Mouse (Mus musculus) adrenal gland, postnatal 14 days (tissue): Measurements from ENCODE around the gene 1110051M20Rik. TPM values are rescaled to one million over a fixed set of nuclear protein-coding genes. Genes with fewer than 3 reads are reported as not detected.

ENCODE experiments used
- DNase-seq: peaks from one replicate; pipeline ENCODE4 v3.0.0; 2021; ENCODE audit warnings: mixed read lengths
- total RNA-seq: library from RNA; stranded (reverse); gene quantifications from 2 replicates; pipeline ENCODE4 v1.2.3, GENCODE M21; 2021

1110051M20Rik gene
- total RNA-seq, 1 experiment from 2014 or later: 14.9 TPM

- no peak for DNase-seq
These were observed 142.7 kb downstream of the 1110051M20Rik start for GRCm38 (mm10) chr2:91301836-91302235.

DNA sequence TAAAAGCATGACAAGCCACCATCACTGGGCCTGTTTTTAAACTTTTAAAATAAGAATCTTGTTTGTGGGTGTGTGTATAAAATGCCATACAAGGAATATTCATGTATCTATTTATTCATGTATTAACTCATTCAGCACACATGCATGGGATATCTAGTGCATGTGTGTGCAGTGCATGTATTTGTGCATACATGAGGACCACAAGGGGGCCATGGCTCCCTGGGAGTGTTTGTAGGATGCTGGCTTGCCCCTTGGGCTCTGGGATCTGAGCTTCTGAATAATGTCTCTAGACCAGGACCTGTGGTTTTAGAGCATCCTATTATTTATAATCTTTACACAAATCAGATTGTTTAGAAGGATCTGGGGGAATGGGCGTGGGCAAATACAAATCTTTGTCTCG, 143.7 kb downstream of the 1110051M20Rik start:
- DNase-seq: no peak

DNA sequence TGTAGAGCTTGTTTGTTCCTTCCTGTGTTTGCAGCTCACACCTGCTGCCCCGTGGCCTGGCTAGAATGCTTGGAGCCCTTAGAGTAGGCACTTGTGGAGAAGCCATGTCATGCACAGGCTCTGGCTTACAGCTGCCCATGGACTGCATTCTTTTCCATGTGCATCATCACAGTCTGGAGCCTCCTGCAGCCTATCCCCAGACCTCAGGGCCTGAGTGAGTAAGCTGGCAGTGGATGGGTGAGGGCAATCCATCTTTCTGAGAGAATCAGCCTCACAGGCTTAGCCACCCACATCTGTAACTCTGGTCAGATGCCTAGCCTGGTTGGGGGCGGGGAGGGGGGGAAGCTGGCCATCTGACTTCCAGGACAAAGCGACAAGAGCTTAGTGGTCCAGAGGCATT, 145.3 kb downstream of the 1110051M20Rik start:
- DNase-seq: peak; percentile 68

- DNase-seq: no peak
These were observed 148.6 kb downstream of the 1110051M20Rik start for GRCm38 (mm10) chr2:91295895-91296294.

GRCm38 (mm10) chr2:91294226-91294625, 150.3 kb downstream of the 1110051M20Rik start:
- DNase-seq: no peak

GRCm38 (mm10) chr2:91291197-91292007, 153.1 kb downstream of the 1110051M20Rik start:
- DNase-seq: peak; percentile 83

DNA sequence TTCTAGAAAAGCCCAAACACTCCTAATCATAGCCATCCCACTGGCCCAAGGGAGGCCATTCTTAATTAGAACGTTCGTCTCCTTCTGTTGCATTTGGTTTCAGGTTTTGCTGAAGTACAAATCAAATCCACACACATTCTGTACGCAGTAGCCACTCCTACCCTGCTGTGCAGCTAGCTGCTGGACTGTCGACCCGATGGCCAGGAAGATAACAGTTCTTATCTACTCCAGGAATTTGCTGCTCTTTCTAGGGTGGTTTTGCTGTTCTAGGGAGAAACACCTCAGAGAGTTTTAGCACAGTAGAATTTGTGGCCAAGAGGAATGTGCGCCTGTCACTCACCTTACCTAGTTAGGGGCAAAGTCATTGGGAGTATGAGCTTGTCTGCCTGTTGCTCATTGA, 156.9 kb downstream of the 1110051M20Rik start:
- no peak for DNase-seq

DNA sequence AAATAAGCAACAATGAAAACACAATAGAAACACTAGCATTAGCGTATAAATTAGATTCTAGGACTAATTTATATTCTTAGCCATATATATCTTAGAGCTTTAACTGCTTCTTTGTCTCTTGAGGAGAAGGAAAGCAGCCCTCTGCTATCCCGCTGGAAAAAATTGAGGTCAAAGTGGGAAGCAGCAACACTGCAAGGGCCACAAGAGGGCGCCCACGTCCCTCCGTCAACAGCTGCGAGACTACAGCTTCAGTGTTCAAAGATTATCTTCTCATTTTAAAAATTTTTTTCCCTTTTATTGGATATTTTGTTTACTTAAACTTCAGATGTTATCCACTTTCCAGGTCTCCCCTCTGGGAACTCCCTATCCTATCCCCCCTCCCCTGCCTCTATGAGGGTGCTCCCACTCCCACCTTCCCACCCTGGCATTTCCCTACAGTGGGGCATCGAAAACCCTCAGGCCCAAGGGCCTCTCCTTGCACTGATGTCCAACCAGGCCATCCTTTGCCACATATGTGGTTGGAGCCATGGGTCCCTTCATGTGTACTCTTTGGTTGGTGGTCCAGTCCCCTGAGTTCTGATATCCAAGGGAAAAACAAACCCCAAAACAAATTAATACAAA, 158.5 kb downstream of the 1110051M20Rik start:
- DNase-seq: peak; percentile 87

DNA sequence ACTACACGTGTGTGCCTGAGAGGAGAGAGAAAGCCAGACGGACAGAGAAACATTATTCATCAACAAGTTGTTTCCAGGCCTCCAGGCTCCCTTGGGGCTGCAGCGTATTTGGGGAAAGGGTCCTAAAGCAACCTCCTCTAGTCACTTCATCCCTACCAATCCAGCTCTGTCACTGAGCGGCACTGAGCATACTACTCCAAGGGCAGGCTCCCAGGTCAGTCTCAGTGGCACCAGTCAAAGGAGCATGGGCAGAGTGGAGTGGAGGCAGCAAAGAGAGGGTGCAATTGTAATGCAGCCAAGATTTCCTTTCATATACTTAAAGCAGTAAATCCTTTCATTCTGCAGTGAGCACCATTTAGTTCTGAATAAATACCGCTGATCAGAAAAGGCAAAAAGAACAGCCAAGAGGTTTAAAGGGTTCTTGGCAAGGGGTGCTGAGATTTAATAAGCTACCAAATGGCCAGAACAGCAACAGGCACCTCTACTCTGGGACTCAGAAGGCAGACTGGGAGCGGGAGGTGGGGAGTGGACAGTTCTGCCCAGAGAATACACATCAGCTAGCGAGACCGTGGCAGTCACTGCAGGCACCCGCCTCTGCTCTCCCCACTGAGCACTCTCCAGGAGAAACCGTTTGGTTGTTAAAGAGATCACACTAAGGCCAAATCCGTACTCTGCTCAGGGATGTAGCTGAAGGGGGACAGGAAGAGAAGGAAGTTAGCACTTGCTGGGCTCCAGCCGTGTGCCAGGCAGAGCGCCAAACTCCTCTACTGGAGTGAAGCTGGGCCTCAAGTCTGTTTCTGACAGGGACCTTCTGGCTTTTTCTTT, 159.9 kb downstream of the 1110051M20Rik start:
- no peak for DNase-seq

GRCm38 (mm10) chr2:91283972-91284371, 160.5 kb downstream of the 1110051M20Rik start:
- no peak for DNase-seq

- DNase-seq: no peak
These were observed 163.1 kb downstream of the 1110051M20Rik start for GRCm38 (mm10) chr2:91281366-91281765.

DNA sequence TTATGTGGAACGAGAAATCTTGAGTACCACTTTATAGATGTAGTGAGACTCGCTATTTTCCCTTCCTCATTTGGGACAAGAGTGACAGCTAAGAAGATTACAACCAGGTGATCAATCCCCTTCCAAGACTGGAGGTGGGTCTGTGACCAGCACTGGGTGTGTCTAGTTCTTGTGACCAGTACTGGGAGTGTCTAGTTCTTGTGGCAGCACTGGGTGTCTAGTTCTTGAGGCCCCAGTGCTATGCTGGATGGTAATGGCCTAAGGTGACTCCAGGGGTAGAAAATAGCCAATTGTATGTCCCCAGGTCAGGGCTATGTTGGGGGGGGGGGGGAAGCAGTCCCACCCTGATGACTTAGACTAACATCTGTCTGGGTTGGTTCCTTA, 165.1 kb downstream of the 1110051M20Rik start:
- no peak for DNase-seq

DNA sequence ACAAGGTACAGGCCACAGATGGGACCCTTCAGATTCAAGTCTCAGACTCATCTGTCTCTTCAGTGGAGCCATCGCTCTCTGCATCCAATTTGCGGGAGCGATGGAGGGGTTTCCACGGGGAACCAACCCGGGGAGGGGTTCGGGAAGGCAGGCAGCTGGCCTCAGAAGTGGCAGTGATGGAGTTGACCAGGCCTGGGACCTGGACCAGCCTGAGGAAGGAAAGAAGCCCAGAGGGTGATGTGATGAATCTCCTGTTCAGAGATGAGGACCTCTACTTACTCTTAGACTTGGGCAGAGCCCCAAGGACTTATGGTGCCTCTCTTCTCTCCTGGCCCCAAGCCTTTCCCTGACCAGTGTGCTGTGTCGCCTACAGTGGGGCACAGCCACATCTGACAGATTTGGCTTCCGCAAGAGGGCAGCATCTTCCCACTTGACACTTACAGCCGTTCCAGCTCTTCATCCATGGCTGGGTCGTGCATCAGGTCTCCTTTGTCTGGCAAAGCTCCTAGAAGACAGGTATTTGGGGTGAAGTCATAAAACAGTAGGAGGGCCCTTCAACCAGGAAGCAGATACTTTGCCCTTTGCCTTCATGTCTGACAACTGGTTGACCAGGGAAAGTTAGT, 165.6 kb downstream of the 1110051M20Rik start:
- peak; percentile 73 for DNase-seq

- DNase-seq: no peak
These were observed 174.8 kb downstream of the 1110051M20Rik start for GRCm38 (mm10) chr2:91269687-91270133.

DNA sequence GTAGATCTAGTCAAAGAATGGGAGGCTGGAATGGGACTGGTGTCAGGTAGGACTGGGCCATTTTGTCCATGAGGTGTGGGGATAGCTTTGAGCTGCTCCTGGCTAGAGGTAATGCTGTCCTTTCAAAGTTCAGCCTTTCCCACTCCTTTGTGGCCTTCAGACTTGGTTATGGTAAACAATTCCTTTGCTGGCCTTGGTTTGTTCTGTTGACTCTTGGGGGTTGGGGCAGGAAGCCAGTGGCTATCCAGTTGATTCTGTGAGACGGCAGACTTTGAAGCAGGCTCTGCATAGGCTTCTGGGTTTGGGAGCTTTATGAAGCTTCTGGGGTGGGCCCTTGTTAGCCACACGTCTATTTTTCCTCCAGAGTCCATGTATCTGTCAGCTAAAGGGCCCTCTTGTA, 175.8 kb downstream of the 1110051M20Rik start:
- DNase-seq: no peak

DNA sequence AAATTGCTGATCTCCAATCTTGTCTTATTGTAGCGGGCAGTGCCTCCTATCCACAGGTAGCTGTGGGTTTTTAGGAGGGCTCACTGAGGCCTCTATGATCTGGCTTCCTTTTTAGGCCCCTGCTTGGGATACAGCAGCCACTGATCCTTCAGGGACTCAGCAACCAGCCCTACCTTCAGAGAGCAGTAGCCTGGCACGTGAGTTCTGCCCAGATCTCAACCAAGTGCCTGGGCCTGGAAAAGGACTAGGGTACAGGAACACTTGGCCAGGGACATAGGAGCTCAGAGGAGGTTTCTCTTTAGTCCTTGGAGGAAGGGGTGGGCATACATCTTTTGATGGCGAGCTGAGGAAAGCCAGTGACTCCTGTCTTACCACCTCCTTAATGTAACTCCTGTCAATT, 176.5 kb downstream of the 1110051M20Rik start:
- DNase-seq: no peak

DNA sequence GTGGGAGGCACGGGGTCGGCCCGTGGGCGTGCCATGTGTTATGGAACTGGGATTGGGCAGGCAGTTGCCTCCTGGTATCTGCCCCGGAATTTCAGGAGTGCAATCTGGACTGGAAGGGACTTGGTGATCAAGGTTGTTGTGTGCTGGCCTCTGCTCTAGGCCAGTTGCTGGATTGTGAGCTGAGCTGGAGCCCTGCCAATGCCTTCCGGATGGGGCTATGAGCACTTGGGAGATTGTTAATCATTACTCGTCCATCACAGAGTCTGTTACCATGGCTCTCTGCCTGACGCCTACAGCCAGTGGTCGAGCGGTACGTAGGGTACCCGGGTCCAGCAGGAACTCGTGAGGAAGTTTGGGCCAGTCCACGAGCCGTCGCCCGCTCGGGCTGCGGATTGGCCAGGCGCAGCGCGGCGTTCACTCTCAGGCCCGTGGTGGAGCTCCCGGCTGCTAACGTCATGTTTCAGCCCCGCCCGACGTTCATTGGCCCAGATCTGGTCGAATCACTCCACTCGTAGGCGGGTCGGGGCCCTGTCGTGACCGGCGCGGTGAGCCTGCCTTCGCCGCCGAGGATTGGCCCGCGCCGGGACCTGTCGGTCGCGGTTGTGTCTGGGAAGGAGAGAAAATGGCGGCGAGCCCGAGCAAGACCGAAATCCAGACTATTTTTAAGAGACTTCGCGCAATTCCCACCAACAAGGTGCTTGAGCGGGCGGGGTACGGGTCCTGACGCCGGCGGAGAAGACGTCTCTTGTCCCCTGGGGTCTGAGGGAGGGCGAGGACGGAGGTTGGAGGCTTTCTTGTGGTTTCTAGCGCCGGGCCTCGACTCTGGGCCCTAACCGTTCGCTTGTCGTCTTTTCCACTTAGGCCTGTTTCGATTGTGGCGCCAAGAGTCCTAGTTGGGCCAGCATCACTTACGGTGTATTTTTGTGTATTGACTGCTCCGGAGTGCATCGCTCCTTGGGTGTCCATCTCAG, 179.5 kb downstream of the 1110051M20Rik start, which contains the start of gene Arfgap2:
Gene Arfgap2 (plus strand): TSS at position 264 of the 971 bp plus-strand sequence.
- peak; percentile 99 for DNase-seq

DNA sequence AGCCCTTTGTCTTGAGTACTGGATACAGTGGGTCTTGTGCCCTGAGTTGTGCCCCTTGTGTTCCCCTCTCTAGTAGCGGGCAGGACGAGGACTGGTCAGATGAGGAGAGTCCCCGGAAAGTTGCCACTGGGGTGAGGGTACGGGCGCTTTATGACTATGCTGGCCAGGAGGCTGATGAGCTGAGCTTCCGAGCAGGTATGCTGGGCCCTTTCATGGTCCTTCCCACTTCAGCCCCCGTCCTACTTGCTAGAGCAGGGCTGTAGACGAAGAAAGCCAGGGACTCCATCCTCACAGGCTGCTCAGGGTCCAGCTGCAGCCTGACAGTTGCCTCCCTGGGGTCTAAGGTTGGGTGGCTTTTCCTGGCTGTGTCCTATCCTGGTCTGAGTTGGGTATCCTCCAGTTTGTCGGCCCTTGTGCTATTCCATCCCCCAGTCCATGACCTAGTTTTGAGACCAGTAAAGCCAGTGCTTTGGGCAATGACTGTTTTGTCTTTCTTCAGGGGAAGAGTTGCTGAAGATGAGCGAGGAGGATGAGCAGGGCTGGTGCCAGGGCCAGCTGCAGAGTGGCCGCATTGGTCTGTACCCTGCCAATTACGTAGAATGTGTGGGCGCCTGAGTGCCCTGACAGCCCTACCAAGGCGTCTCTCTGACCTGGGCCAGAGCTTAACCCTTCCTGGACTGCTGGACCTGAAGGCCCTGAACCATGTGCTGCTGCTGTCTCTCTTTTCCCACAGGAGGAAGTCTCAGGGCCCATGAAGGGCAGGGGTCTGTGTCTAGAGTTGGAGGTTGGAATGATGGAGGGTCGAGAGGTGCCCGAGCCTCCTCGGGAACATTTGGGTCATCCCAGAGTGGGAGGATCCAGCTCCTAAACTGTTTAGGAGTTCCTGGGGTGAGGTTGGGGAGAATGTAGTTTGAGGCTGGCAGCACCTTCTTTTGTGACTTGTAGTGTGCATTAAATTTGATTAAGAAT, 180.5 kb downstream of the 1110051M20Rik start:
- peak; percentile 53 for DNase-seq

GRCm38 (mm10) chr2:91259493-91259892, 185.0 kb downstream of the 1110051M20Rik start:
- DNase-seq: no peak

DNA sequence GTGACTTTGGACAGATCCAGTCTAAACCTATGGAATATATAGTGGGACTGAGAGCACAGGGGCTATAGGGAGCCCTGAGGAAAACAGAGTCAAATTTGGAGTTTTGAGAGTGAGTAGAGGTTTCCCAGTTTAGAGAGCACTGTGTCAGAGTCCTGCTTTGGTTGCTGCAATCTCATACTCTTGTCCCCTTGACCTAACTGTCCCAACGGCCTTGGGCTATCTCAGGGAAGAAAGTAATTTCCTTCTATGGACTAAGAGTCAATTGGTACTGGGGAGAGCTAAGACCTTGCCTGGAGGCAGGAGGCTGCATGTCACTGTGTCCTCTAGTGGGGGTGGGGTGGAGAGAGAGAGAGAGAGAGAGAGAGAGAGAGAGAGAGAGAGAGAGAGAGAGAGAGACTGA, 185.7 kb downstream of the 1110051M20Rik start:
- no peak for DNase-seq
